In genomic region chr9:9676078-9676477, GRCm38 (mm10) we compare ENCODE assay signal across 21 mouse cellular contexts.
DNase-seq lines count a peak whose midpoint lies in the region; ATAC-seq and TF ChIP-seq lines count a peak whose summit lies in the region.
"Had no signal": no experiment of that assay in that cellular context is flagged by ENCODE, and none has a peak within 500 bp of the region (broad histone marks: within the 10 kb centered on the region; RNA-seq: fewer than 3 reads in every experiment).

No protein-coding gene starts in this region.

- H3K4me3 ChIP-seq in forebrain, postnatal 0 days (ENCODE audit: low read depth, low read length): no peak overlapping the region
- H3K4me3 ChIP-seq in forebrain, embryonic 10.5 days: no peak overlapping the region
- H3K4me3 ChIP-seq in midbrain, embryonic 11.5 days (ENCODE audit: low read depth, low read length): no peak overlapping the region
- H3K4me3 ChIP-seq in midbrain, embryonic 16.5 days (ENCODE audit: low read depth, low read length): no peak overlapping the region

- ATAC-seq in forebrain, postnatal 0 days: peak; percentile 55
- ATAC-seq in midbrain, embryonic 11.5 days (ENCODE audit: low FRiP score): no peak
- no peak for ATAC-seq in midbrain, embryonic 16.5 days
- ATAC-seq: activated CD4-positive, CD25-positive, alpha-beta regulatory T cell, adult 4 months; CD4-positive, CD25-positive, alpha-beta regulatory T cell, adult 4 months; Patski had no signal

- WGBS in forebrain, postnatal 0 days: 74% methylated on average over 4 of the region's 4 CpGs
- WGBS in forebrain, embryonic 10.5 days: 87% methylated on average over 4 of the region's 4 CpGs
- WGBS in midbrain, embryonic 11.5 days: 85% methylated on average over 4 of the region's 4 CpGs
- 86% methylated on average over 4 of the region's 4 CpGs for WGBS in midbrain, embryonic 16.5 days

- TF ChIP-seq CTCF in forebrain, postnatal 0 days (IDR thresholded peaks at IDR 0.05; ENCODE audit: low read depth): no peak

- H3K27me3 ChIP-seq in forebrain, postnatal 0 days (ENCODE audit: insufficient read depth, low read length): no peaks in the 10 kb centered on the region
- peaks cover 6% of the 10 kb centered on the region; the same call in 1 of the 2 replicates for H3K27me3 ChIP-seq in forebrain, embryonic 10.5 days (ENCODE audit: poor library complexity, severe bottlenecking)
- H3K27me3 ChIP-seq in midbrain, embryonic 11.5 days (ENCODE audit: control insufficient read depth, insufficient read depth, low read length): no peaks in the 10 kb centered on the region
- H3K27me3 ChIP-seq in midbrain, embryonic 16.5 days (ENCODE audit: control insufficient read depth, insufficient read depth, low read depth, low read length): peaks cover 3% of the 10 kb centered on the region; the same call in 1 of the 2 replicates
- H3K27me3 ChIP-seq: CH12.LX had no signal

- H3K9ac ChIP-seq in forebrain, postnatal 0 days: no peak overlapping the region
- no peak overlapping the region for H3K9ac ChIP-seq in midbrain, embryonic 11.5 days (ENCODE audit: low read length)
- H3K9ac ChIP-seq in midbrain, embryonic 16.5 days (ENCODE audit: low read depth, low read length): no peak overlapping the region

- H3K4me1 ChIP-seq in forebrain, postnatal 0 days (ENCODE audit: insufficient read depth): no peaks in the 10 kb centered on the region
- H3K4me1 ChIP-seq in forebrain, embryonic 10.5 days: peaks cover 27% of the 10 kb centered on the region
- H3K4me1 ChIP-seq in midbrain, embryonic 11.5 days (ENCODE audit: control insufficient read depth, insufficient read depth, low read length): 0 out of 2 replicates have a peak, but pooled peaks cover 2% of the 10 kb centered on the region
- H3K4me1 ChIP-seq in midbrain, embryonic 16.5 days (ENCODE audit: control insufficient read depth, insufficient read depth, low read length): peaks cover 3% of the 10 kb centered on the region; the same call in 1 of the 2 replicates

- H3K4me2 ChIP-seq in forebrain, postnatal 0 days (ENCODE audit: low read depth): no peak overlapping the region
- H3K4me2 ChIP-seq in midbrain, embryonic 11.5 days: no peak overlapping the region
- H3K4me2 ChIP-seq in midbrain, embryonic 16.5 days (ENCODE audit: low read length): no peak overlapping the region

- H3K36me3 ChIP-seq in forebrain, postnatal 0 days (ENCODE audit: insufficient read depth): no peaks in the 10 kb centered on the region
- H3K36me3 ChIP-seq in forebrain, embryonic 10.5 days (replicated peaks): no peaks in the 10 kb centered on the region
- H3K36me3 ChIP-seq in midbrain, embryonic 11.5 days (ENCODE audit: control insufficient read depth, insufficient read depth, low read length): no peaks in the 10 kb centered on the region
- H3K36me3 ChIP-seq in midbrain, embryonic 16.5 days (ENCODE audit: control insufficient read depth, insufficient read depth, low read length): no peaks in the 10 kb centered on the region
- H3K36me3 ChIP-seq: G1E had no signal

- no peaks in the 10 kb centered on the region for H3K9me3 ChIP-seq in forebrain, postnatal 0 days (ENCODE audit: low read length)
- H3K9me3 ChIP-seq in forebrain, embryonic 10.5 days: no peaks in the 10 kb centered on the region
- no peaks in the 10 kb centered on the region for H3K9me3 ChIP-seq in midbrain, embryonic 11.5 days (ENCODE audit: control insufficient read depth, low read length)
- no peaks in the 10 kb centered on the region for H3K9me3 ChIP-seq in midbrain, embryonic 16.5 days (replicated peaks; ENCODE audit: control insufficient read depth, low read length, poor library complexity, severe bottlenecking)
- H3K9me3 ChIP-seq: G1E had no signal

- DNase-seq in forebrain, postnatal 0 days: peak; percentile 27
- DNase-seq in forebrain, embryonic 10.5 days (ENCODE audit: extremely low spot score, low spot score): no peak
- DNase-seq in midbrain, embryonic 11.5 days (ENCODE audit: low spot score, missing footprints): peak; percentile 60
- DNase-seq in right cerebral cortex, postnatal 4 days: peak; percentile 5
- DNase-seq in right cerebral cortex, postnatal 36 days (ENCODE audit: low spot score in 2 of 2): no peak
- DNase-seq: adrenal gland, adult 2 months; adrenal gland, adult 8-10 months; adrenal gland, postnatal 10 days; adrenal gland, postnatal 14 days; adrenal gland, postnatal 25 days; adrenal gland, postnatal 36 days; B cell, adult 2 months; cerebellum, adult 11 months; cerebellum, adult 11-12 months; cerebellum, adult 18-20 months had no signal

- no peak overlapping the region for H3K27ac ChIP-seq in forebrain, postnatal 0 days (ENCODE audit: low read depth, low read length)
- no peak overlapping the region for H3K27ac ChIP-seq in forebrain, embryonic 10.5 days
- H3K27ac ChIP-seq in midbrain, embryonic 11.5 days (ENCODE audit: low read depth, low read length): no peak overlapping the region
- no peak overlapping the region for H3K27ac ChIP-seq in midbrain, embryonic 16.5 days (ENCODE audit: low read length)

Comparison
In these comparisons a context has a peak if more than half of its experiments do, and no peak if none do; other contexts are left out.
1. DNase-seq: peak in forebrain, postnatal 0 days (single experiment), midbrain, embryonic 11.5 days (single experiment) and right cerebral cortex, postnatal 4 days (single experiment); none in forebrain, embryonic 10.5 days (single experiment) and right cerebral cortex, postnatal 36 days (0 of 2).